Mouse (Mus musculus) brain, embryonic 18.5 days (tissue): ENCODE measurements around the gene 4930432M17Rik.
A peak's percentile ranks its signal among the peaks of the same experiment; 100 is the strongest.

Source experiments
- DNase-seq: peaks from one replicate; pipeline ENCODE4 v3.0.0-alpha.2; 2012; ENCODE audit warnings: low read depth, low spot score

Gene 4930432M17Rik

GRCm38 (mm10) chr3:121672135-121672790, 1.7 kb downstream of the 4930432M17Rik start:
- no peak for DNase-seq

GRCm38 (mm10) chr3:121678935-121679334, 8.4 kb downstream of the 4930432M17Rik start:
- DNase-seq, result no peak

- no peak for DNase-seq
Measured at GRCm38 (mm10) chr3:121679443-121679842, 8.9 kb downstream of the 4930432M17Rik start.

- DNase-seq, result no peak
Measured at GRCm38 (mm10) chr3:121680187-121680586, 9.6 kb downstream of the 4930432M17Rik start.

- no peak for DNase-seq
Measured at GRCm38 (mm10) chr3:121682439-121683411, 12.2 kb downstream of the 4930432M17Rik start.

GRCm38 (mm10) chr3:121684552-121684951, 14.0 kb downstream of the 4930432M17Rik start:
- no peak for DNase-seq

GRCm38 (mm10) chr3:121684963-121685362, 14.4 kb downstream of the 4930432M17Rik start:
- DNase-seq, result no peak

- no peak for DNase-seq
Measured at GRCm38 (mm10) chr3:121685985-121686384, 15.4 kb downstream of the 4930432M17Rik start.

- no peak for DNase-seq
Measured at GRCm38 (mm10) chr3:121686408-121686911, 15.9 kb downstream of the 4930432M17Rik start.

GRCm38 (mm10) chr3:121687741-121688140, 17.2 kb downstream of the 4930432M17Rik start:
- DNase-seq, result no peak

- DNase-seq, result no peak
Measured at GRCm38 (mm10) chr3:121689029-121689428, 18.5 kb downstream of the 4930432M17Rik start.

- no peak for DNase-seq
Measured at GRCm38 (mm10) chr3:121689697-121690096, 19.1 kb downstream of the 4930432M17Rik start.

GRCm38 (mm10) chr3:121693001-121693730, 22.6 kb downstream of the 4930432M17Rik start:
- no peak for DNase-seq

GRCm38 (mm10) chr3:121693746-121694145, 23.2 kb downstream of the 4930432M17Rik start:
- DNase-seq, result no peak

GRCm38 (mm10) chr3:121697169-121697568, 26.6 kb downstream of the 4930432M17Rik start:
- DNase-seq, result no peak

- DNase-seq, result no peak
Measured at GRCm38 (mm10) chr3:121699401-121699800, 28.8 kb downstream of the 4930432M17Rik start.

GRCm38 (mm10) chr3:121699849-121700248, 29.3 kb downstream of the 4930432M17Rik start:
- DNase-seq, result no peak

- DNase-seq, result peak; percentile 84
Measured at GRCm38 (mm10) chr3:121700364-121700952, 29.9 kb downstream of the 4930432M17Rik start.

GRCm38 (mm10) chr3:121703155-121703879, 32.8 kb downstream of the 4930432M17Rik start:
- no peak for DNase-seq

- DNase-seq, result no peak
Measured at GRCm38 (mm10) chr3:121703880-121704243, 33.3 kb downstream of the 4930432M17Rik start.

- DNase-seq, result no peak
Measured at GRCm38 (mm10) chr3:121706087-121706486, 35.5 kb downstream of the 4930432M17Rik start.
